Mouse (Mus musculus): Measurements from ENCODE around the gene Pou1f1. TPM values are rescaled to one million over a fixed set of nuclear protein-coding genes. Genes with fewer than 3 reads are reported as not detected.

Pou1f1 gene
- total RNA-seq (2012; rRNA removed) (not detected in 2 replicates), polyA plus RNA-seq (2012; ENCODE audit: insufficient read depth in 1 of 2, insufficient read length in 2 of 2, low read depth in 1 of 2, low replicate concordance in 2 of 2, missing spikeins in 1 of 2) (not detected)

DNA sequence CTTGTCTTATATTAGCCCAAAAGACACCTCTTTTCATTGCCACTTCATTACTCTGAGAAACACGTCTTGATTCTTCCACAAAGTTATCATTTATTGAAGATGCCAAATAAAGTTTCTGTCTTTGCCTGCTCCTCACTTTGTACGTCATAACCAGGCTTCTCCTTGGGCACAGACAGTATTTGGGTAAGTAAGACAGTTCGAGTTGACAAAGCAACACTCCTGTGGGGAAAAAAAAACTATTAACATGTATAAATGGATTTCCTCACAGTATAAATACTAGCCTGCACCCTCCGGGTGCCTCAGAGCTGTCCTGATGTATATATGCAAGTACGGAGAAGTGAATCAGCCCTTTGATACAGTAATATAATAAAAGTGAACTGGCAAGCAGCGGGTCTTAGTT lies at the start of gene Pou1f1:
Gene Pou1f1, plus strand, starts transcription at position 301 of the 400 bp plus-strand sequence.
- Histone ChIP-seq H3K27ac (ENCODE audit: control insufficient read depth, low read depth, low read length) (no peak within 1 kb of the TSS), H3K9me3 (replicated peaks; ENCODE audit: insufficient read depth, low read length) (no peaks in the 10 kb centered on the region), H3K9ac (ENCODE audit: control insufficient read depth, low read depth, low read length, poor library complexity, severe bottlenecking) (no peak within 1 kb of the TSS), H3K4me1 (ENCODE audit: control insufficient read depth in 1 of 2, insufficient read depth in 2 of 2, low read length in 2 of 2) (no peaks in the 10 kb centered on the region), H3K36me3 (ENCODE audit: control insufficient read depth in 1 of 2, insufficient read depth in 2 of 2, low read length in 2 of 2) (no peaks in the 10 kb centered on the region), H3K79me2 (ENCODE audit: control insufficient read depth, insufficient read depth, low read length, poor library complexity) (no peaks in the 10 kb centered on the region), H3K27me3 (ENCODE audit: control insufficient read depth in 1 of 2, insufficient read depth in 2 of 2, low read length in 2 of 2) (no peaks in the 10 kb centered on the region; a peak in 3 of 4 replicates), H3K4me3 (ENCODE audit: control insufficient read depth in 1 of 2, insufficient read depth in 1 of 2, low read depth in 2 of 2, low read length in 2 of 2) (no peak within 1 kb of the TSS)
- no peak for DNase-seq (ENCODE audit: low read depth, low spot score)
- TF ChIP-seq KAT2A (conservative IDR thresholded peaks at IDR 0.05; ENCODE audit: low read depth, low read length) (no peak), SIN3A (IDR thresholded peaks at IDR 0.05; ENCODE audit: low read length) (no peak), ZMIZ1 (IDR thresholded peaks at IDR 0.05; ENCODE audit: low read depth, low read length) (no peak)

DNA sequence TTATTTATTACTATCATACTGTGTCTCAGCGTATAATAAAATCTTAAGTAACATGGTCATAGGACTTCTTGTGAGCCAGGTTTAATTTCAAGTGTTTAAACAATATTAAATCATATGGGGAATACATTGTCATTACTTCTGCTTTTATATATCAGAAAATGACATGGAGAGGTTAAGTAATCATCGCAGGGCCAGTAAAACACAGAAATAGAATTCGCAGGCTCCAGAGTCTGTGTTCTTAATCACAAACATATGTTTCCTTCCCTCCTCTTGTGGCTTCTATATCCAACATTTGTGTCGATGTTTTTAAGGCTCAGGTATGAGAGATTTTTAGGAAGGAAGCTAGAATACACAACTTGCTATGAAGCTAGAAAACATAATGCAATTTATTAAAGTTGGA lies 49.7 kb upstream of the Pou1f1 start:
- Histone ChIP-seq H3K27me3 (ENCODE audit: control insufficient read depth in 1 of 2, insufficient read depth in 2 of 2, low read length in 2 of 2) (no peaks in the 10 kb centered on the region), H3K36me3 (ENCODE audit: control insufficient read depth in 1 of 2, insufficient read depth in 2 of 2, low read length in 2 of 2) (no peaks in the 10 kb centered on the region), H3K4me3 (ENCODE audit: control insufficient read depth in 1 of 2, insufficient read depth in 1 of 2, low read depth in 2 of 2, low read length in 2 of 2) (no peak overlapping the region), H3K79me2 (ENCODE audit: control insufficient read depth, insufficient read depth, low read length, poor library complexity) (no peaks in the 10 kb centered on the region), H3K4me1 (ENCODE audit: control insufficient read depth in 1 of 2, insufficient read depth in 2 of 2, low read length in 2 of 2) (no peaks in the 10 kb centered on the region), H3K9me3 (replicated peaks; ENCODE audit: insufficient read depth, low read length) (no peaks in the 10 kb centered on the region), H3K27ac (ENCODE audit: control insufficient read depth, low read depth, low read length) (no peak overlapping the region), H3K9ac (ENCODE audit: control insufficient read depth, low read depth, low read length, poor library complexity, severe bottlenecking) (no peak overlapping the region)
- TF ChIP-seq MYC (IDR thresholded peaks at IDR 0.05; ENCODE audit: low read depth, low read length), result no peak
- TF ChIP-seq POLR2AphosphoS2 (IDR thresholded peaks at IDR 0.05; ENCODE audit: low read length), result no peak
- TF ChIP-seq KAT2A (conservative IDR thresholded peaks at IDR 0.05; ENCODE audit: low read depth, low read length), result no peak
- TF ChIP-seq NELFE (IDR thresholded peaks at IDR 0.05; ENCODE audit: low read depth, low read length), result no peak
- no peak for TF ChIP-seq EP300 (IDR thresholded peaks at IDR 0.05; ENCODE audit: low read depth in 1 of 2, low read length in 2 of 2)
- no peak for TF ChIP-seq ZKSCAN1 (IDR thresholded peaks at IDR 0.05; ENCODE audit: low read depth, low read length)
- no peak for TF ChIP-seq NRF1 (IDR thresholded peaks at IDR 0.05; ENCODE audit: insufficient read depth, low read depth, low read length, poor library complexity, severe bottlenecking)
- no peak for TF ChIP-seq SIN3A (IDR thresholded peaks at IDR 0.05; ENCODE audit: low read length)
- TF ChIP-seq CHD1 (IDR thresholded peaks at IDR 0.05; ENCODE audit: low read depth, low read length), result no peak
- TF ChIP-seq HCFC1 (IDR thresholded peaks at IDR 0.05; ENCODE audit: low read depth, low read length), result no peak
- no peak for TF ChIP-seq RAD21 (IDR thresholded peaks at IDR 0.05; ENCODE audit: low read depth, low read length)
- TF ChIP-seq E2F4 (IDR thresholded peaks at IDR 0.05; ENCODE audit: borderline replicate concordance, low read depth, low read length), result no peak
- no peak for TF ChIP-seq JUND (IDR thresholded peaks at IDR 0.05; ENCODE audit: low read depth, low read length)
- no peak for TF ChIP-seq ELF1 (IDR thresholded peaks at IDR 0.05; ENCODE audit: low read depth, low read length)
- TF ChIP-seq TBP (IDR thresholded peaks at IDR 0.05; ENCODE audit: low read depth, low read length), result no peak
- no peak for TF ChIP-seq USF2 (IDR thresholded peaks at IDR 0.05; ENCODE audit: borderline replicate concordance in 1 of 2, insufficient read depth in 1 of 2, low read depth in 1 of 2, low read length in 2 of 2)
- no peak for TF ChIP-seq ZC3H11A (IDR thresholded peaks at IDR 0.05; ENCODE audit: low read depth, low read length)
- TF ChIP-seq CTCF (IDR thresholded peaks at IDR 0.05 in 2 of 3, conservative IDR thresholded peaks at IDR 0.05 in 1 of 3; ENCODE audit: control insufficient read depth in 1 of 3, insufficient read depth in 1 of 3, low read depth in 2 of 3, low read length in 3 of 3, poor library complexity in 1 of 3, severe bottlenecking in 1 of 3), result no peak
- DNase-seq (ENCODE audit: low read depth, low spot score), result no peak
